Mouse (Mus musculus): ENCODE data around the gene Arhgap32.

DNA sequence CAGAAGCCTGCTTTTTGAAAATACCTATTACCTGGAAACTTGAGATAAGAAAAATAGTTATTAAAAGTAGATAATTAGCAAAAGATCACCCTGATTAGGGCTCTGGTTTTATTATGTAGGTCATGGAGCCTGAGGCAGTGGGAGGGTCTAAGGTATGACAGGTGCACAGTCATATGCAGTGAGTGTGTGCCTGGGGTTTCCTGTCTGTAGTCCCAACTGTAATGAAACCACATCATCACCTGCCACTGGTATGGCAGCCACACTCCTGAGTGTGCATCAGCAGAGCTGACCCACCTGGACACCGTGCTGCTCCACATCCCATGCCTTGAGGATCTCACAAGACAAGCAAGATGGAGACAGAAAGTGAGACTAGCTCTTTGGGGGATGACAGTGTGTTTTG is at the start of gene Arhgap32:
- TF ChIP-seq HCFC1 (IDR thresholded peaks at IDR 0.05; ENCODE audit: low read depth, low read length) (no peak), CTCF (conservative IDR thresholded peaks at IDR 0.05 in 1 of 2, IDR thresholded peaks at IDR 0.05 in 1 of 2; ENCODE audit: low read depth in 2 of 2, low read length in 2 of 2) (no peak), RCOR1 (conservative IDR thresholded peaks at IDR 0.05; ENCODE audit: low read depth, low read length) (no peak), TBP (conservative IDR thresholded peaks at IDR 0.05; ENCODE audit: low read depth, low read length) (no peak), PAX5 (IDR thresholded peaks at IDR 0.05; ENCODE audit: low read length) (no peak), SMC3 (IDR thresholded peaks at IDR 0.05; ENCODE audit: low read depth, low read length) (no peak), ZC3H11A (IDR thresholded peaks at IDR 0.05; ENCODE audit: low read depth, low read length) (no peak), ZMIZ1 (IDR thresholded peaks at IDR 0.05; ENCODE audit: low read depth, low read length) (no peak), MAX (IDR thresholded peaks at IDR 0.05; ENCODE audit: low read length) (no peak), POLR2A (IDR thresholded peaks at IDR 0.05; ENCODE audit: low read depth, low read length) (no peak), CHD1 (IDR thresholded peaks at IDR 0.05; ENCODE audit: low read depth, low read length) (no peak)

Measured in CH12.LX (cell line).